Mouse (Mus musculus): ENCODE measurements at regions not wholly inside any gene's neighbourhood (a gene's known extent, or its start where the extent isn't known, plus 50 kb on each side); places are given as distances from the start of the nearest gene placed in this dataset.

DNA sequence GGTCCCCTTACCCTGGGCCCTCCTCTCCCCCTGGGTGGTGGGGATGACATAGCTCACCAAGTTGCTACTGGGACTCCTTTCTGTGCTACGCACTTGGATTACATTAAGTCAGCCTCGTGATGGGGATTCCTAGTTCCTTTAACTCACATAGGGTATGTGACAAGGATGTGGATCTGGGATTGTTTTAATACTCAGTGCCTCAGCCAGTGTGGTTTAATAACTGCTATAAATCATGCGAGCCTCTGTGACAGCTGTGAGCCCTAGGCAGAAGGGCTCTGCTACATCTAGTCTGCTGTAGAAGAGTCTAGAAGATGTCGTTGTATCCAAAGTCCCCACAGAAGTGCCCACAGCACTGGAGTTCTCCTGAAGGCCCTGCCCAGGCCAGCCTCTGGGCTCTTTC is 796.5 kb upstream of the Car8 start:
- no peak for DNase-seq (ENCODE audit: low spot score in 2 of 2)

DNA sequence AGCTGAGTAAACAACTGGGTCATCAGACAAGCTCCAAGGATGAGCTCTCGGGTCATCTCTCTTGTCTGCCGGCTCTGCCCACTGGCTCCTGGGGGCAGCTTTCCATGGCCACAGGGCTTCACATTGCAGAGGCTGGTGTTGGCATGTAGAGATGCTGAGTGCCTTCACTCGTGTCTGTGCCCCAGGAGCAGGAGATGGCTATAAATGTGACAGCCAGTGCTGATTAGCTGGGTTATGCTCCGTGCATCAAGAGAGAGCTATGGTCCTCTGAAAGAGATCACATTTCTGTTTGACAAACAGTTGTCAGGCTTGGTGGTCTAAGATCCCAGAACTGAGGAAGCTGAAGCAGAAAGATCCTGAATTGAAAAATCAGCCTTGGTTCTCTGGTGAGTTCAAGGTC is 795.4 kb upstream of the Car8 start:
- no peak for DNase-seq (ENCODE audit: low spot score in 2 of 2)

DNA sequence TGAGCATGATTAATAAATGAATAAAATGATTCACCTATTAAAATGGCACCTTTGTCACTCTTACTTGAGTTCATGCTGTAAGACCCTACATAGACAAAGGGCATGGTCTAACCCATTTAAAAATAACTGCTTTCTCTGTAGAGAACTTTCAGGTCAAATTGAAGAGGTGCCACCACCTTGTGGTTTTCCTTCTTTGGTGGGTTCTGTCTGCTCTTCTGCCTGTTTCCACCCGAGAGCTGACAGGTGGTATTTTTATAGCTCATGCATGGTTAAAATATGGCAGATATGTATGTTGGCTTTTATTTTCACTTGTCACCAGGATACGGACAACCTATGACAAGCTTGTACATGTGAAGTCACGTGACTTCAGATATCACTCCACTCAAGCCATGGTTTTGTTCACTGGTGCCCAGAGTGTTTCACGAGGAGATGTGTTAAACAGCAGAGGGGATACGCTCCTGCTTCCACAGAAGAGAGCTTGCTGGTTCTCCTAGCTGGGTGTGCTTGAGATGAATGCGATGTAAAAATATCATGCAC is 794.3 kb upstream of the Car8 start:
- no peak for DNase-seq (ENCODE audit: low spot score in 2 of 2)

DNA sequence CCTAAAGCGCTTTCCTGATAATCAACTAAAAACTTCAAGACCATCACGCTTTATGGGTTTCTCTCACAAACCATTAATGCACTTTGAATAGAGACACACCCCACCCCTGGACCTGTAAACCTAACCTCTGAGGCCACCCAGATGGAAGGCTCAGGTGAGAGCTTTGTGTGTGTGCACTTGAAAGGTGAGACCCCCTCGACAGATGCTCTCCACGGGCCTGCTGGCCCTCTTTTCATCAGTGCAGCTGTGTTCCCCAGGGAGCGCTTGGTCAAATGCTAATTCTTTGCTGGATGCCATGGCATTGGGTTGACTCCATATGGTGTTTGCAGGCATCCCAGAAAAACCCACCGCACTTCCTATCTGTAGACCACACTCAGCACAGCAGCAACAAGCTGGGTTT is 792.8 kb upstream of the Car8 start:
- no peak for DNase-seq (ENCODE audit: low spot score in 2 of 2)

DNA sequence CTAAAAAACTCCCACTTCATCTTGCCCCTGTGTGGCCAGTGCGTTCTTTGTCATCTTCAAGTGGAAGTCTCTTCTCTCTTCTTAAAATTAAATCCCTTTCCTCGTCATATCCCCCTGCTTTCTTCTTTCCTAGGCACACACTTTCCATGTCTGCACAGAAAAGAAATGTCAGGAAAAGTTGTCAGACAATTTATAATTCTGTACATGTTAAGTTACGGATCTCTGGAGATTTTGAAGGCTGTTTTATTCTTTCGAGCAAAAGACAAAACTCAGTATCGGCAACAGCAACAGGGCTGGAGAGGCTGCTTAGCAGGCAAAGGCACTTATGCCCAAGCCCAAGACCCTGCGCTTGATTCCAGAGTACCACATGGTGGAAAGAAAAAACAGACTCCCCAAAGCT is 790.1 kb upstream of the Car8 start:
- DNase-seq (ENCODE audit: low spot score in 2 of 2): no peak

DNA sequence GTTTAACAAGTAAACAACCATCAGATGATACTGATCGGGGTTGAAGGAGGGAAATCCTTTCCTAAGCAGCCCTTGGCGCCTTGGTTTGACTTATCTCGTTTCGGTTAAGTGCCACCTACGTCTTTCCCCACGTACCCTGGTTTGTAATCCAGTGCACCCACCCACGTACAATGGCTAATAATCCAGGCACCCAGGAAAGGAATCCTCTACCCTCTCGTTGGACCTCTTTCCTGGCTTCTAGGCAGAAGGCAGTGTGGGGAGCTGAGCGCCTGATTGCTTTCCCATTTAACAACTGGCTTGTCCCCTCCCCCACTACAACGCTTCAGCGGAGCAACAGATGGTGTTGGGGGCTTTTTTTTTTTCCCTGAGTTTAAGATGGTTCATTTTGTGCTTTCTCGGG is 789.6 kb upstream of the Car8 start:
- peak; percentile 51 to 77 for DNase-seq (ENCODE audit: low spot score in 2 of 2)

DNA sequence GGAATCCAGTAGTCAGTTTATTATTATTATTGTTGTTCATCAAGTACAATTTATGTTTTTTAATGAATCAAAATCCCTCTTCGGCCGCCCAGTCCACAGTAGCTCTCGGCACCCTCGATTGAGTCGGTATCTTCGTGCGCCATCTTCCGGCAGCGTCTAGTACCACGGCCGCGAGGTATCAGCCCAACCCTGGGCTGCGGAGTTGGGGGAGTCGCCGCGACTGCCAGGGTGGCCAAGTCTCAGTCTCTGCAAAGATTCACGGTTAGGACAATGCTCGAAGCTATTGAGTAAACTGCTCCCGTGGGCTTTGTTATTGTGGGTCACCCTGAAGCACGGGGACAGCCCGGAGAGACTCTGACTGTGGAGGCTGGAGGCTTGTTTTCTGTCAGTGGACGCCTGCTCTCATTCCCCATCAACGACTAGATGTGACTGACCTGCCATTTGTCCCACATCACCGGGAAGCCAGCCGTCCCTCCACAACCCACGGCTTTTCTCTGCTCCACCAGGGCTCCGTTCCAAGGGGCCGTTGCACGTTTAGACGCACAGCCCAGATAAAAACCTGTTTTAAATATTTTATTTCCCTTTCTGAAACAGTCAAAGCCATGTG is 789.1 kb upstream of the Car8 start:
- peak; percentile 75 to 95 for DNase-seq (ENCODE audit: low spot score in 2 of 2)

DNA sequence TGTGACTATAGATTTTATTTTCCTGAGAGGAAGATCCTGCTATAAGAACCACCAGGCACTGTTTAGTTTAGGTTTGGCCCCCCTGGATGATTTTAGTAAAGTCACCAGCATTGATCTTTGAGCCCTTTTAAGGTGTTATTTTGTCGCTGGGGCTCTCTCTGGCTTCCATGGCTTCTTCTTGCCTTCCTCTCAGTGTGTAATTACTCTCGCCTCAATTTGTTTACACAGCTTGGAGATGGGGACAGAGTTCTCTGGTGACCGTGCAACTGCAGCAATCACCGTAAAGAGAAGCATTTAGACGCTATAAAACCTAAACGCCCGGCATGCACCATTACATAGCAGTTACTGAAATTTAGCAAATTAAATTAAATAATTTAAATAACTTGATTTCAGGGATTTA is 788.5 kb upstream of the Car8 start:
- no peak for DNase-seq (ENCODE audit: low spot score in 2 of 2)

DNA sequence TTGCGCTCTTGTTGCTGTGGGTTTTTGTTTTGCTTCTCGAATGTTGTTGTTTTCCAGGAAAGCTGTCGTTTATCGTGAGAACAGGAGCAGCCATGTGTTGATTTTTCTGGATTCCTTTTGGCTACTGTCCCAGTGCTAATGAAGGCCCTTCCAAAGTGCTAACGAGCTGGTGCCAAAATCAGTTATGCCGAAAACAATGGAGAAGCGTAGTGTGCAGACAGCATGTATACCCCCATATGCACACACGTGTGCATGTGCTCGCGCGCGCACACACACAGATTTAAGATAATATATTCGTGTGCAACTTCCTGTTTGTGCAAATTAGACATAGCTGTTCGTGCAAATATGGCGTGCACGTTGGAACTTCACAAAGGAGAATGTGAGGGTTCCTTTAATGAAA is 788.0 kb upstream of the Car8 start:
- peak in 1 of 2 experiments; percentile 65 for DNase-seq (ENCODE audit: low spot score in 2 of 2)

DNA sequence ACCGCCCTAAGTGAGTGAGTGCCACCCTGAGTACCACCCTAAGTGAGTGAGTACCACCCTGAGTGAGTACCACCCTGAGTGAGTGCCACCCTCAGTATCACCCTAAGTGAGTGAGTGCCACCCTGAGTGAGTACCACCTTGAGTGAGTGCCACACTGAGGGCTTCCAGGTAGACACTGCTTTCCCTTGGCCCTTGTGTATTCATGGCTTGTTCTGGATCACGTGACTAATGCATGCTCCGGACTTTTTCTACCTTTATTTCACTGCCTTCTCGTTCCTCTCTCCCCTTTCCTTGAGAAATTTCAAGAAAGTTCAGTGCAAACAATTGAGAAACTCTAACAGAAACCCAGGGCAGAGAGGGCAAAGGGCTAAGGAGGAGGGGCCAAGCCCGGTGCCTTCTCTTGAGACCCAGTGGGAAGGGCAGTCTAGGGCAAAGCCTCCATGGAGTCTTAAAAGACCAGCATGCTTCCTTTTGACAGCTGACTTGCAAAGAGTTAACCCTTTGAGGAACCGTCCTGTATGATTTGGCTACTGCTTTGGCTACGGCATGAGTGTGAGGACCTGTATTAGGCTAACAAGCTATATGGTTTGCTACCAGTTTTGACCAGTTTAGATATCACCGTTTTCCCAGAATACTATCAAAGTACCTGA is 787.1 kb upstream of the Car8 start:
- no peak for DNase-seq (ENCODE audit: low spot score in 2 of 2)

DNA sequence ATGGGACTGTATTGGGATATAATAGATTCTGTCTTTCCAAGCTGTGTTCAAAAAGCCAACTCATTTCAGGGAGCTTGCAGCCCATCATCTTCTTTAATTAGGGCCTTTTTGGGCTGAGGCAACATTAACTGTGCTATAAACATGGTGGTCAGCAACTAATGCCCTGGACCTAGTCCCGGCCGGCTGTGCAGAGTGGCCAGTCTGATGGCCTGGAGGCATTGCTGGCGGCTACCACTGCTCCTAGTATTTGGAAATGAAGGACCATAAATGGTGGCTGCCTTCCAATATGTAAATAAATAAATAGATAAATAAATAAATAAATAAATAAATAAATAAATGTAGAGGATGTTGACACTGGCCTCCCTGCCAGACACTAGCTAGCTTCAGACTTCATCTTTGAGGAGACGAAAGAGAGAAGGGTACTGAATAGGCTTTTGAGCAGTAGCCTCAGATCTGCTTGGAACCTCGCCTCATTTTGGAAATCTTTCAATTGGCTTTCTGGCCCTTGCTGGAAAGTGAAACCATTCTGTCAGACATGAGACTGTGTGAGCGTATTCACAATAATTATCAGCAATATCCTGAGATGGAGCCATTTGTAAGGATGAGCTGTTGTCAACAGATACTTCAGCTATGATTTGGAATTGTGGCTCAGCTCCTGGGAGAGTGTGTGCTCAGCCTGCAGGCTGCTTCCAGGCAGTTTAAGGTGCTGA is 785.5 kb upstream of the Car8 start:
- peak in 1 of 2 experiments; percentile 28 for DNase-seq (ENCODE audit: low spot score in 2 of 2)

DNA sequence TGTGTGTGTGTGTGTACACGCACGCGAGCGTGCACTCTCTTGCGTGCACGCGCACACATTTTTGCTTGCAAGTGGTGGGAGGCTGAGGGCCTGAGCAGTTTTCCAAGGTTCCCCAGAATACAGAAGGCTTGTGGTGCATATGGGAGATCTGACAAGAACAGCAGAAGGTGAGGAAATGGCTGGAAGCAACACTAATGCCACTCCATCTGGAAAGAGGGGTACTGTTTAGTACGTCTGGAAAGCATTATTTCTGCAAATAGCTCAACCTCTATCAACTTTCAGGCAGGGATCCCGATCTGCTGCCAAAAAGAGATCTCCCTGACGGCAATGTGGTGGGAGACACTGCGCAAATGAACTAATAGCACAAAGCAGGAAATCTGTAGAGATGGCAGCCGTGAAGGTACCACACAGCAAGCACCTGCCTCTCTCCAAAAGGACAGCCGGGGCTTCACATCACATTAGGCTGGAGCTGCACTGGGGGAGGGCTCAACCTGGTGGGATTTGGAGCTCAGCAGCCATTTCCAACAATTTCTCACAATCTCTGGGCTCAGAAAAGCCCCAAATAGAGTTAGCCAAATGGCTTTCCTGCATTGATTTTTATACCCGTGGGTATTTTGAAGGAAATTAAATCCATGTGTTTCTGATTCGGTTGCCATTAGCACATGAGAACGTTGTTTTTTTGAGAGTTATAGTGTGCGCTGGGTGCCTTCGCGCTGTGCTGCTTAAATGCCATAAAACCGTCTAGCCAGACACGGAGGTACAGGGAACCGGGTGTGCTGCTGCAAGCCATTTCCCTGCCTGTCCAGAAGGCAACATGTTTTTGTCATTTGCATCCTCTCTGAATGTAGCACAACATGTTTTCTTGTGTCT is 780.6 kb upstream of the Car8 start:
- peak; percentile 48 to 79 for DNase-seq (ENCODE audit: low spot score in 2 of 2)

DNA sequence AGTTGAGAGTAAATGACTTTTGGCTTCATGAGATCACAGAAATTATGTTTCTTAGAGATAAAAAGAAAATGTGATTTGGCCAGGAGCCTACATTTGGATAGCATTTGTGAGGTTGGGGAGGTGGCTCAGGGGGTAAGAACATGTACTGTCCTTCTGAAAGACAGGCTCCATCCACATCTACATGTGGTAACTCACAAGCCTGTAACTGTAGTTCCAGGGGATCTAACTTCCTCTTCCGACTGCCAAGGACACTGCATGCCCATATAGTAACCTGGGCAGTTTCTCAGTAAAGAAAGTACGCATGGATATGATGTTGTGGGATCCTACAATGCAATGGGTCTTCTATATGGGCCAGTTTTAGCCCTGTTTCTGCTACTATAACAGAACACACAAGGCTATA is 779.4 kb upstream of the Car8 start:
- DNase-seq (ENCODE audit: low spot score in 2 of 2): no peak

DNA sequence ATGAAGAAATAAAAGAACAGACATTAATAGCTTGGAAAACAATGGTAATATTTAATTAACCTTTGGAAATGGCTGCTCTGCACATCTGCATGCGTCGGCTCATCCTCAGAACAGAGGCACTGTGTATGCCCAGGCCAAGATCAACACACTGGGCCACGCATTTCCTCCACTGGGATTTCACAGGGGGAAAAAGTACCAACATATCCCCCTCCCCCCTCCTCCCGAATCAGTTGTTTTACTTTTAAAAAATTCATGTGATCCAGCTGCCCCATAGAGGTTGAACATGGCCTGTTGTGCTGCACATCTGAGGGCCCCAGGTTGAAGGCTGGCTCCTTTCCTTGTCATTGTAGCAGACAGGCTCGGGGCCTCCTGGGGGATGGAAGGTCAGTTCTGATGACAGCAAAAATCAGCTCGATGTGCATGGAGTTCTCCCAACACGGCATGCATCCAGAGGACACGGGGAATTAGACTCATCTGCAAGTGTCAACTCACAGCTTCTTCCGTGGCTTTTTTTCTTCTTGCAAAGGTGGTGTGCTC is 777.7 kb upstream of the Car8 start:
- no peak for DNase-seq (ENCODE audit: low spot score in 2 of 2)

DNA sequence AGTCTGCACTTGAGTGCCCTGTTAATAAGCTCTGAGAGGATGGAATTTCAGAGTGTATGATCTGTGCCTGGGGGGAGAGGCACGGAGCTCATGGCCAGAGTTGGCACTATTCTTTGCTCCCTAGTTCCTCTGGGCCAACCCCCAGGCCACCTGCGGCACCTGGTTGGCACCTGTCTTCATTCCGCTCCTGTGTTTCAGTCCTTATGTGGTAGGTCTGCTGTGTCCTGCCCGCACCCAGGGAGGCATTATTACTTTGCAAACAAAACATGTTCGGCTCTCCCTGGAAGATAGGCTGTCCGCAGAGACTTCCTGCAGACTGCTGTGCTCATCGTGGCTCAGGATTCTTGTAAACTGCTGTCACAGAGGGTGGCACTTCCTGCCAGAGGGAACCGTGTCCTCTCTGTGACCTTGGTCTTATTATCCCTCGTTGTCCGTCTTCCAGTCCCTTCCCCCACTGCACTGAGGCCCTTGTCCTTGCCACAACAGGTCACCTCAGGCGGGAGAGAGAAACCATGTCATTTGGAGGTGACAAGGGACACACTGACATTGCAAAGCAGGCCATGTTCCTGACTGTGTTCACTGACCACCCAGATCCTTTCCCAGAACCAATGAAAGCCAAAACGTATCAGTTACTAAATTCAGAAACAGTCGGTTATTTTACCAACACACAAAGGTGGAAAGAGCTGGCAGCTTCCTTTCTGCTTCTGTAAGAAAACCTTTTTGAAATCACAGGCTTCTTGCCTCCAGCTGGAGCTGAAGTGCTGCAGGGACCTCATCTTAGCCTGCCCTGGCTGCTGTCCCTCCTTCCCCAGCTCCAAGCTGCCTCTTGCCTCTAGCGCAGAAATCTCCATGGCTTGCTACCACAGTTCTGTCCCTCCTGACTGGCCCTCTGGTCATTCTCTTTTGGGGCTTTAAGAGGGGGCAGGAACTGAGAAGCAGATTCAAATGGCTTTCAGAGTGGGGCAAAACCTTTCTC is 777.0 kb upstream of the Car8 start:
- no peak for DNase-seq (ENCODE audit: low spot score in 2 of 2)

DNA sequence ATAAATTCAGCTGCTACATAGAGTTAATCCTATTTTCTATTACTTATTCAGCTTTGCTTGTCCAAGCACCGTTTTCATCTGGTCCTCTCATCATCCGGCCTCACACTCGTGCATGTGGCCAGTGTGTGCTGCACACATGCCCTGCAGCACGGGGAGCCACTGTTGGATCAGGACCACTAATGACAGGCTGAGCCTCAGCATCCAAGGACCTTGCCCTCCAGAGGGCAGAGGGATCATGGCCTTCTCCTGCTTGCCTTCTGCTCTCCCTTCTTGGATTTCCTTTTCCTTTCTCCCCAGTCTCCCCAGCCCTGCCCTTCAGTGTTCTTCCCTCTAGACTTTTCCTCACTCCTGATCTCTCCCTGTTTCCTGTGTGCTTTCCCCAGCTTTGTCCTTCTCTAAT is 776.1 kb upstream of the Car8 start:
- DNase-seq (ENCODE audit: low spot score in 2 of 2): no peak

DNA sequence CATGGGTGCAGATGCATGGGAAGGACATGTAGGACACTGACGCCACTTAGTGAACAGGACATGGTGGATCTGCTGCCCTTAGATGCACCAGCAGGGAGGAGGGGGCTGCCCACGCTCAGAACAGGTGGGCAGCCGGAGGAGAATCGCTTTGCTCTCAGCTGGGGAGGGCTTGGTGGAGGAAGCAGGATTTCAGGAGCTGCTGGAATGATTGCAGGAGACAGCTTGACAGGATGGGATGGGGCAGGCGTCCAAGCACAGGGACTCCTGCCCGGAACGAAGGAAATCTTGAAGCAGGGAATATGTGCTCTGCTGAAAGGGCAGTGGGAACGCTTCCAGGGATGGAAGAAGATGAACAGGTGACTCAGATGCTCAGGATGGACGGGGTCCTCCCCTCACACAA is 773.9 kb upstream of the Car8 start:
- DNase-seq (ENCODE audit: low spot score in 2 of 2): peak; percentile 33 to 37

DNA sequence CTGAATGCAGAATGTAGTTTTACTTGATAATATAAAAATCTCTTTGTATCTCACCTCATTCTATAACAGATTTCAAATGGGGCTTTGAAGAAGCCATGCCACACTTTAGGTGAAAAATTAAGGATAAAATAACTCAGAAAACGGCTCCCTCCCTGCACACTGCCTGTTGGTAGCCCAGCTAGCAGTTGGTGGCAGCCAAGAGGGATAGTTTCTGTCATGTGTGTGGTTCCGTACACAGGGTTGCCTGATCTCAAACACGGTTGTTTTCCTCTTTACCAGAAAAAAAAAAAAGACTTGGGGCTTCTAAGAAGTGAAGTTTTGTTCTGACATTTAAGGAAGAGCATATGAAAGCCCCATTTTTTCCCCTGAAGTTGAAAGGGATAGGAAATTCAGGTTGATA is 773.1 kb upstream of the Car8 start:
- no peak for DNase-seq (ENCODE audit: low spot score in 2 of 2)

DNA sequence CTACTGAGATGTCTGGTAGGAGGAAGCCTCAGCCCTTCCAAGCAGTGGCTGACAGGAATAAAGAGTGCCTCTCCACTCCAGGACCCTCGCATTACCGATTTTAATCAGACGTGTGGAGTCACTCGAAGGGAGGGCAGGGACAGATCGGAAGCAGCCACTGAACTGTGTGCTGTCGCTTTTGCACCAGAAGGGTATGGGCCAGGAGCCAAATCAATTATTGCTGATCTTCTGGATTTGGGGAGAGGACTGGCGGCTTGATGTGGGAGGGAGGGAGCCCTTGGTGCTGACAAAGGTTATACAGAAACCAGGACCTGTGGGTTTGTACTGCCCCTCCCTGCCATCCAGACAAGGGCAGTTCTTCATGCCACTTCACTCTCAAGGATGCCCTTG is 772.3 kb upstream of the Car8 start:
- no peak for DNase-seq (ENCODE audit: low spot score in 2 of 2)

Data from layer of hippocampus, adult 18-20 months (tissue).